In genomic region chr17:83882788-83883187, GRCm38 (mm10) we compare ENCODE assay signal across 23 mouse cellular contexts. TPM values are rescaled to one million over a fixed set of nuclear protein-coding genes. Genes with fewer than 3 reads are reported as not detected.
DNase-seq lines count a peak whose midpoint lies in the region; TF ChIP-seq lines count a peak whose summit lies in the region.
"Had no signal": no experiment of that assay in that cellular context is flagged by ENCODE, and none has a peak within 500 bp of the region (broad histone marks: within the 10 kb centered on the region; RNA-seq: fewer than 3 reads in every experiment).

No protein-coding gene starts in this region.

- peak overlapping the region; percentile 20 for H3K4me2 ChIP-seq in myocyte (ENCODE audit: low read depth)
- H3K4me2 ChIP-seq: embryonic facial prominence, embryonic 13.5 days; embryonic facial prominence, embryonic 15.5 days; forebrain, embryonic 13.5 days; forebrain, embryonic 15.5 days had no signal

- H3K27me3 ChIP-seq in myocyte (ENCODE audit: control insufficient read depth, insufficient read depth, insufficient read length), result no peaks in the 10 kb centered on the region
- H3K27me3 ChIP-seq: CH12.LX; embryonic facial prominence, embryonic 13.5 days; embryonic facial prominence, embryonic 15.5 days; forebrain, embryonic 13.5 days; forebrain, embryonic 15.5 days had no signal

- H3ac ChIP-seq in myocyte (ENCODE audit: control insufficient read depth, insufficient read length), result no peak overlapping the region

- no peaks in the 10 kb centered on the region for H3K36me3 ChIP-seq in myocyte (ENCODE audit: control insufficient read depth, insufficient read depth)
- H3K36me3 ChIP-seq: embryonic facial prominence, embryonic 13.5 days; embryonic facial prominence, embryonic 15.5 days; forebrain, embryonic 15.5 days; G1E had no signal

- TF ChIP-seq POLR2A in myocyte (IDR thresholded peaks at IDR 0.05; ENCODE audit: insufficient read length, low read depth), result no peak

- no peak overlapping the region for H3K4me3 ChIP-seq in myocyte
- H3K4me3 ChIP-seq: embryonic facial prominence, embryonic 13.5 days; embryonic facial prominence, embryonic 15.5 days; forebrain, embryonic 13.5 days; forebrain, embryonic 15.5 days had no signal

- peak; percentile 75 for DNase-seq in 3T3-L1 (ENCODE audit: low read depth, low spot score)
- peak; percentile 71 for DNase-seq in Muller cell, postnatal 12 days (ENCODE audit: inconsistent ontology term)
- DNase-seq in spleen, postnatal 14 days (ENCODE audit: low spot score in 2 of 2), result no peak
- DNase-seq in neural tube, embryonic 10.5 days (ENCODE audit: extremely low spot score, low spot score), result no peak
- no peak for DNase-seq in cerebellum, postnatal 14 days
- DNase-seq: adrenal gland, adult 8-10 months; adrenal gland, postnatal 14 days; adrenal gland, postnatal 36 days; cerebellum, adult 11-12 months; cerebellum, adult 2 months; cerebellum, adult 9-10 months; cerebellum, postnatal 10 days; cerebellum, postnatal 36 days; embryo, embryonic 11 days; forebrain, postnatal 0 days had no signal

- H3K79me2 ChIP-seq in myocyte (ENCODE audit: control insufficient read depth, insufficient read depth), result no peaks in the 10 kb centered on the region

TF ChIP-seq in myocyte, 11 proteins besides CTCF, POLR2A, EP300 and RAD21:
- TF ChIP-seq MAX (IDR thresholded peaks at IDR 0.05; ENCODE audit: low read depth), result no peak
- peak; percentile 76 for TF ChIP-seq USF1 (IDR thresholded peaks at IDR 0.05; ENCODE audit: low read depth)

RNA-seq across cellular contexts. Expression of gene Haao, which starts 35.0 kb away (rescaled TPM):
- polyA plus RNA-seq in myocyte (2012; fragmentation: generic; extraction: Trizol), result not detected
- polyA plus RNA-seq: forebrain, embryonic 11.5 days; forebrain, embryonic 13.5 days; forebrain, embryonic 15.5 days; forebrain, postnatal 0 days had no signal

Comparison
In these comparisons a context has a peak if more than half of its experiments do, and no peak if none do; other contexts are left out.
1. DNase-seq: peak in 3T3-L1 (single experiment) and Muller cell, postnatal 12 days (single experiment); none in spleen, postnatal 14 days (0 of 2), neural tube, embryonic 10.5 days (single experiment) and cerebellum, postnatal 14 days (0 of 2).